Mouse (Mus musculus) v-Abl transformed pro-B cells (cell line): ENCODE measurements around the gene Cep19.

Source experiments
- in situ Hi-C, 2 experiments: fragments of 400-800 bp; cut with MboI; formaldehyde crosslinking; loops; one replicate each; pipeline ENCODE4 v1.15.1; 2025; ENCODE audit not compliant: unreplicated experiment in 2 of 2

Cep19 gene

GRCm38 (mm10) chr16:32133148-32133547, 33.5 kb downstream of the Cep19 start:
- in situ Hi-C loops, result no loop called here

GRCm38 (mm10) chr16:32135842-32136357, 36.3 kb downstream of the Cep19 start:
- in situ Hi-C loops, result no loop called here

- in situ Hi-C loops, result no loop called here
Observed at GRCm38 (mm10) chr16:32138954-32139353, 39.4 kb downstream of the Cep19 start.

- in situ Hi-C loops, result no loop called here
Observed at GRCm38 (mm10) chr16:32143766-32144165, 44.2 kb downstream of the Cep19 start.

GRCm38 (mm10) chr16:32144592-32144991, 45.0 kb downstream of the Cep19 start:
- in situ Hi-C loops, result no loop called here

- in situ Hi-C loops, result no loop called here
Observed at GRCm38 (mm10) chr16:32147589-32148207, 48.1 kb downstream of the Cep19 start.

- in situ Hi-C loops, result no loop called here
Observed at GRCm38 (mm10) chr16:32153976-32154375, 54.4 kb downstream of the Cep19 start.

- in situ Hi-C loops, result no loop called here
Observed at GRCm38 (mm10) chr16:32154437-32154836, 54.8 kb downstream of the Cep19 start.

- in situ Hi-C loops, result loop anchor here (5.0 kb wide), 3 partner anchors 39 to 46 kb away; no protein-coding TSS in a partner anchor
Observed at GRCm38 (mm10) chr16:32156719-32157118, 57.1 kb downstream of the Cep19 start.

- in situ Hi-C loops, result loop anchor here (5.0 kb wide), 3 partner anchors 40 to 45 kb away; no protein-coding TSS in a partner anchor
Observed at GRCm38 (mm10) chr16:32157369-32157768, 57.8 kb downstream of the Cep19 start.
